Mouse (Mus musculus) cerebellum, adult 11-12 months (tissue): ENCODE data around the gene Krtap31-1.
"Not testable (repeated sequence)": the region's sequence is repeated elsewhere in the genome, so short reads cannot be mapped to it uniquely, and the experiment has no call there.

Experiments used
- DNase-seq: peaks from one replicate; pipeline ENCODE4 v3.0.0; 2022

Gene Krtap31-1

GRCm38 (mm10) chr11:99907620-99908019 is at the start of gene Krtap31-1:
Krtap31-1 (plus strand) TSS chr11:99907920.
- no peak for DNase-seq

- no peak for DNase-seq
Measured at GRCm38 (mm10) chr11:99858761-99859160, 49.0 kb upstream of the Krtap31-1 start.

- not testable (repeated sequence) for DNase-seq
Measured at GRCm38 (mm10) chr11:99864176-99864575, 43.5 kb upstream of the Krtap31-1 start, which contains the start of gene Gm11559. Gm11559 (plus strand) TSS chr11:99864476.

DNA sequence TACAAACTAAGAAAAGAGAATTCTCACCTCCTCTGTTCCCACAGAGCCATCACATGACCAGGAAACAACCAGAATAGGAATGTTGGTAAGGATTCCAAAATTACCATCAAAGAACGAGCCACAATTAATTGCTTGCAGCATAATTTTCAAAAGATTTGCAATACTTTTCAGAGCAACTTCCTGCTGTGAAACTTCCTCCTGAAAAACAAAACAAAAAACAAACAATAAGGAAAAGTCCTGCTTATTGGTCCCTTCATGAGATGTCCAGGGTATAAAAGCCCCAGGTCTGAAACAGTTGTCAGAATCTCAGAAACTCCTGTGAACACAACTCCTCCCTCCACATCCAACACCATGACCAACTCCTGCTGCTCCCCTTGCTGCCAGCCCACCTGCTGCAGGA is 34.6 kb upstream of the Krtap31-1 start, which contains the start of gene Krtap9-1:
TSS of gene Krtap9-1 (plus strand) at position 301 of the 400 bp plus-strand sequence.
- DNase-seq, result not testable (repeated sequence)

GRCm38 (mm10) chr11:99878887-99879286 is 28.8 kb upstream of the Krtap31-1 start, which contains the start of gene Gm11567:
Gm11567 (plus strand) TSS chr11:99879187.
- not testable (repeated sequence) for DNase-seq

GRCm38 (mm10) chr11:99914451-99914850 is 6.7 kb downstream of the Krtap31-1 start, which contains the start of gene Gm11565:
Gm11565 (plus strand) TSS chr11:99914751.
- no peak for DNase-seq

DNA sequence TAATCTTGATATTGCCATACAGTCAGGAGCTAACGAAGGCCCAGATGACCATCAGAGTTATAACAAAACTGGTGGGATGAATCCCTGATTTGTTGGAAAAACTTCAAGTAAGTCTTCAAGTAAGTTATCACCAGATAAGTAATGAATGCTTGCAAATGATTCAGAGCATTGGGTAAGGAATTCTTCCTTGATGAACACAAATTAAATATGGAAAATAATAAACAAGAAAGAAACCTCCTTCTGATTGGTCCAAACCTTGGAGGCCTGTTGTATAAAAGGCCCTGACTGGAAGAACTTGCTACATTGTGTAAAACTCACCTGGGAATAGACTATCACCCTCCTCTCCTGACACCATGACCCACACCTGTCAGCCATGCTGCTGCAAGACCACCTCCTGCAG is 28.3 kb downstream of the Krtap31-1 start, which contains the start of gene Krtap31-2:
TSS of gene Krtap31-2 (plus strand) at position 301 of the 400 bp plus-strand sequence.
- no peak for DNase-seq

- DNase-seq, result no peak
Measured at GRCm38 (mm10) chr11:99937751-99938264, 30.1 kb downstream of the Krtap31-1 start.

- no peak for DNase-seq
Measured at GRCm38 (mm10) chr11:99948175-99948574, 40.5 kb downstream of the Krtap31-1 start, which contains the start of gene Krtap9-5. Krtap9-5 (plus strand) TSS chr11:99948475.
